Mouse (Mus musculus): ENCODE data around the gene Prnp. TPM values are rescaled to one million over a fixed set of nuclear protein-coding genes. Genes with fewer than 3 reads are reported as not detected.

Gene Prnp
- polyA plus RNA-seq, 1 experiment from 2014 or later, result 102 TPM

GRCm38 (mm10) chr2:131888233-131888632 lies 21.5 kb upstream of the Prnp start:
- no peaks in the 10 kb centered on the region for H3K27me3 ChIP-seq (ENCODE audit: control insufficient read depth, insufficient read depth, low read length)
- WGBS, result 48% methylated on average over 7 of the region's 7 CpGs
- no peaks in the 10 kb centered on the region for H3K4me1 ChIP-seq (replicated peaks; ENCODE audit: control insufficient read depth, insufficient read depth)
- H3K36me3 ChIP-seq (ENCODE audit: control insufficient read depth, insufficient read depth, low read length), result no peaks in the 10 kb centered on the region
- no peak overlapping the region for H3K27ac ChIP-seq (replicated peaks)
- H3K9me3 ChIP-seq (ENCODE audit: control insufficient read depth, low read length), result no peaks in the 10 kb centered on the region
- H3K9ac ChIP-seq (ENCODE audit: low read length), result no peak overlapping the region
- H3K4me2 ChIP-seq (replicated peaks; ENCODE audit: low read depth), result no peak overlapping the region
- TF ChIP-seq EP300 (optimal IDR thresholded peaks at IDR 0.05) (no peak), CTCF (IDR thresholded peaks at IDR 0.05; ENCODE audit: low read depth) (no peak)
- no peak overlapping the region for H3K4me3 ChIP-seq (ENCODE audit: low read depth, low read length)
- DNase-seq (ENCODE audit: low spot score) (no peak), ATAC-seq (ENCODE audit: low FRiP score, low TSS enrichment) (no peak)

GRCm38 (mm10) chr2:131892534-131892933 lies 17.2 kb upstream of the Prnp start:
- Histone ChIP-seq H3K9me3 (ENCODE audit: control insufficient read depth, low read length) (no peaks in the 10 kb centered on the region), H3K4me3 (ENCODE audit: low read depth, low read length) (no peak overlapping the region), H3K4me2 (replicated peaks; ENCODE audit: low read depth) (no peak overlapping the region), H3K4me1 (replicated peaks; ENCODE audit: control insufficient read depth, insufficient read depth) (no peaks in the 10 kb centered on the region), H3K36me3 (ENCODE audit: control insufficient read depth, insufficient read depth, low read length) (no peaks in the 10 kb centered on the region), H3K27ac (replicated peaks) (peak overlapping the region; percentile 40; the same call in 1 of the 2 replicates), H3K9ac (ENCODE audit: low read length) (no peak overlapping the region), H3K27me3 (ENCODE audit: control insufficient read depth, insufficient read depth, low read length) (no peaks in the 10 kb centered on the region)
- TF ChIP-seq CTCF (IDR thresholded peaks at IDR 0.05; ENCODE audit: low read depth), result no peak
- no peak for TF ChIP-seq EP300 (optimal IDR thresholded peaks at IDR 0.05)
- no peak for ATAC-seq (ENCODE audit: low FRiP score, low TSS enrichment)
- DNase-seq (ENCODE audit: low spot score), result no peak
- 38% methylated on average over 5 of the region's 5 CpGs for WGBS

GRCm38 (mm10) chr2:131895106-131895505 lies 14.6 kb upstream of the Prnp start:
- H3K9ac ChIP-seq (ENCODE audit: low read length), result no peak overlapping the region
- ATAC-seq (ENCODE audit: low FRiP score, low TSS enrichment), result peak; percentile 70; the same call in 1 of the 2 replicates
- no peak overlapping the region for H3K4me2 ChIP-seq (replicated peaks; ENCODE audit: low read depth)
- no peaks in the 10 kb centered on the region for H3K36me3 ChIP-seq (ENCODE audit: control insufficient read depth, insufficient read depth, low read length)
- no peaks in the 10 kb centered on the region for H3K27me3 ChIP-seq (ENCODE audit: control insufficient read depth, insufficient read depth, low read length)
- DNase-seq (ENCODE audit: low spot score), result no peak
- no peaks in the 10 kb centered on the region for H3K9me3 ChIP-seq (ENCODE audit: control insufficient read depth, low read length)
- H3K4me3 ChIP-seq (ENCODE audit: low read depth, low read length), result no peak overlapping the region
- H3K4me1 ChIP-seq (replicated peaks; ENCODE audit: control insufficient read depth, insufficient read depth), result no peaks in the 10 kb centered on the region
- 58% methylated on average over 2 of the region's 2 CpGs for WGBS
- TF ChIP-seq CTCF (IDR thresholded peaks at IDR 0.05; ENCODE audit: low read depth) (no peak), EP300 (optimal IDR thresholded peaks at IDR 0.05) (no peak)
- no peak overlapping the region for H3K27ac ChIP-seq (replicated peaks)

- Histone ChIP-seq H3K4me3 (ENCODE audit: low read depth, low read length) (no peak overlapping the region), H3K9ac (ENCODE audit: low read length) (no peak overlapping the region), H3K4me1 (replicated peaks; ENCODE audit: control insufficient read depth, insufficient read depth) (no peaks in the 10 kb centered on the region), H3K36me3 (ENCODE audit: control insufficient read depth, insufficient read depth, low read length) (no peaks in the 10 kb centered on the region), H3K27ac (replicated peaks) (no peak overlapping the region), H3K9me3 (ENCODE audit: control insufficient read depth, low read length) (no peaks in the 10 kb centered on the region), H3K27me3 (ENCODE audit: control insufficient read depth, insufficient read depth, low read length) (no peaks in the 10 kb centered on the region), H3K4me2 (replicated peaks; ENCODE audit: low read depth) (no peak overlapping the region)
- DNase-seq (ENCODE audit: low spot score), result no peak
- 74% methylated on average over 4 of the region's 4 CpGs for WGBS
- TF ChIP-seq EP300 (optimal IDR thresholded peaks at IDR 0.05) (no peak), CTCF (IDR thresholded peaks at IDR 0.05; ENCODE audit: low read depth) (no peak)
- no peak for ATAC-seq (ENCODE audit: low FRiP score, low TSS enrichment)
Measured at GRCm38 (mm10) chr2:131896011-131896410, 13.7 kb upstream of the Prnp start.

- ATAC-seq (ENCODE audit: low FRiP score, low TSS enrichment), result no peak
- no peak overlapping the region for H3K4me2 ChIP-seq (replicated peaks; ENCODE audit: low read depth)
- no peaks in the 10 kb centered on the region for H3K36me3 ChIP-seq (ENCODE audit: control insufficient read depth, insufficient read depth, low read length)
- TF ChIP-seq CTCF (IDR thresholded peaks at IDR 0.05; ENCODE audit: low read depth), result no peak
- TF ChIP-seq EP300 (optimal IDR thresholded peaks at IDR 0.05), result no peak
- no peak for DNase-seq (ENCODE audit: low spot score)
- H3K27me3 ChIP-seq (ENCODE audit: control insufficient read depth, insufficient read depth, low read length), result no peaks in the 10 kb centered on the region
- no peak overlapping the region for H3K9ac ChIP-seq (ENCODE audit: low read length)
- WGBS, result 87% methylated on average over 12 of the region's 12 CpGs
- H3K4me3 ChIP-seq (ENCODE audit: low read depth, low read length), result no peak overlapping the region
- H3K9me3 ChIP-seq (ENCODE audit: control insufficient read depth, low read length), result no peaks in the 10 kb centered on the region
- H3K4me1 ChIP-seq (replicated peaks; ENCODE audit: control insufficient read depth, insufficient read depth), result no peaks in the 10 kb centered on the region
- H3K27ac ChIP-seq (replicated peaks), result no peak overlapping the region
Measured at GRCm38 (mm10) chr2:131897336-131898109, 12.2 kb upstream of the Prnp start.

GRCm38 (mm10) chr2:131902423-131902822 lies 7.3 kb upstream of the Prnp start:
- Histone ChIP-seq H3K27me3 (ENCODE audit: control insufficient read depth, insufficient read depth, low read length) (no peaks in the 10 kb centered on the region), H3K4me2 (replicated peaks; ENCODE audit: low read depth) (no peak overlapping the region), H3K27ac (replicated peaks) (peak overlapping the region; percentile 53; the same call in 1 of the 2 replicates), H3K36me3 (ENCODE audit: control insufficient read depth, insufficient read depth, low read length) (no peaks in the 10 kb centered on the region), H3K4me3 (ENCODE audit: low read depth, low read length) (no peak overlapping the region), H3K9me3 (ENCODE audit: control insufficient read depth, low read length) (no peaks in the 10 kb centered on the region), H3K9ac (ENCODE audit: low read length) (no peak overlapping the region), H3K4me1 (replicated peaks; ENCODE audit: control insufficient read depth, insufficient read depth) (no peaks in the 10 kb centered on the region)
- peak; percentile 50; the same call in 1 of the 2 replicates for ATAC-seq (ENCODE audit: low FRiP score, low TSS enrichment)
- 30% methylated on average over 3 of the region's 3 CpGs for WGBS
- DNase-seq (ENCODE audit: low spot score), result no peak
- TF ChIP-seq EP300 (optimal IDR thresholded peaks at IDR 0.05) (no peak), CTCF (IDR thresholded peaks at IDR 0.05; ENCODE audit: low read depth) (no peak)

Data from stomach, postnatal 0 days (tissue).